Mouse (Mus musculus) hindbrain, postnatal 0 days (tissue): ENCODE data around the gene Eef2k. TPM values are rescaled to one million over a fixed set of nuclear protein-coding genes. Genes with fewer than 3 reads are reported as not detected.

ENCODE experiments used
- ATAC-seq: fragments of 200-750 bp; cut with Nextera tagmentation; 2 replicates; pipeline ENCODE4 v1.8.0; 2017; ENCODE audit warnings: mild to moderate bottlenecking, moderate TSS enrichment, moderate library complexity
- DNase-seq: peaks from one replicate; pipeline ENCODE4 v3.0.0-alpha.2; 2015; ENCODE audit warnings: low spot score
- H3K27ac ChIP-seq: fragments of 300-500 bp; sonication (generic); 2 replicates; pipeline ENCODE4 v1.5.1; 2014; ENCODE audit warnings: mild to moderate bottlenecking
- H3K27me3 ChIP-seq: fragments of 300-500 bp; sonication (generic); 2 replicates; pipeline ENCODE4 v1.6.1; 2014; ENCODE audit warnings: low read length, mixed read lengths; ENCODE audit not compliant: insufficient read depth
- H3K36me3 ChIP-seq: fragments of 300-500 bp; sonication (generic); 2 replicates; pipeline ENCODE4 v1.6.1; 2014; ENCODE audit warnings: low read length, mixed read lengths; ENCODE audit not compliant: insufficient read depth
- H3K4me1 ChIP-seq: fragments of 300-500 bp; sonication (generic); 2 replicates; pipeline ENCODE4 v1.6.1; 2014; ENCODE audit warnings: antibody characterized with exemption, low read length, mixed read lengths; ENCODE audit not compliant: insufficient read depth
- H3K4me2 ChIP-seq: fragments of 300-500 bp; sonication (generic); 2 replicates; pipeline ENCODE4 v1.6.1; 2014; ENCODE audit warnings: low read depth, mild to moderate bottlenecking, low read length, moderate library complexity, mixed read lengths
- H3K4me3 ChIP-seq: fragments of 300-500 bp; sonication (generic); 2 replicates; pipeline ENCODE4 v1.5.1; 2014; ENCODE audit warnings: low read length
- H3K9ac ChIP-seq: fragments of 300-500 bp; sonication (generic); replicated peaks from 2 replicates; pipeline ENCODE4 v1.6.1; 2014; ENCODE audit warnings: mild to moderate bottlenecking, low read length, moderate library complexity, mixed read lengths
- H3K9me3 ChIP-seq: fragments of 300-500 bp; sonication (generic); 2 replicates; pipeline ENCODE4 v1.6.1; 2016; ENCODE audit warnings: low read length, mixed read lengths
- CTCF ChIP-seq: IDR thresholded peaks from 2 replicates; pipeline ENCODE4 v1.5.1; 2016; ENCODE audit warnings: antibody characterized with exemption, control low read depth, low read depth
- WGBS: fragments of 180-500 bp; shearing (Covaris S2); extraction: QIAGEN DNeasy Blood & Tissue Kit; methylation state at CpG from one replicate; pipeline ENCODE4 v1.1.7; 2014; 5-methylcytosine and 5-hydroxymethylcytosine counted together
- polyA plus RNA-seq: library from polyadenylated mRNA; unstranded; fragments of >200 nt; fragmentation: Nextera tagmentation; extraction: Ambion mirVana; gene quantifications from 2 replicates; pipeline ENCODE4 v1.2.1, GENCODE M21; 2015
- total RNA-seq: library from RNA; depleted of rRNA; stranded (reverse); fragments of >200 nt; gene quantifications from 2 replicates; pipeline ENCODE4 v1.2.3, GENCODE M21; 2014

The Eef2k gene
- total and polyA plus RNA-seq, 2 experiments from 2014 or later = 32.1 to 44.6 TPM

GRCm38 (mm10) chr7:120819386-120819785 is 23.2 kb upstream of the Eef2k start:
- no peaks in the 10 kb centered on the region for H3K9me3 ChIP-seq
- H3K36me3 ChIP-seq = no peaks in the 10 kb centered on the region
- no peaks in the 10 kb centered on the region for H3K27me3 ChIP-seq
- no peak for ATAC-seq
- no peak for TF ChIP-seq CTCF
- H3K9ac ChIP-seq = no peak overlapping the region
- H3K4me3 ChIP-seq = no peak overlapping the region
- no peaks in the 10 kb centered on the region for H3K4me1 ChIP-seq
- DNase-seq = no peak
- no peak overlapping the region for H3K4me2 ChIP-seq
- 84% methylated on average over 4 of the region's 4 CpGs for WGBS
- no peak overlapping the region for H3K27ac ChIP-seq

GRCm38 (mm10) chr7:120823248-120823647 is 19.4 kb upstream of the Eef2k start:
- H3K36me3 ChIP-seq = no peaks in the 10 kb centered on the region
- WGBS = 27% methylated on average over 5 of the region's 5 CpGs
- H3K4me2 ChIP-seq = no peak overlapping the region
- no peaks in the 10 kb centered on the region for H3K9me3 ChIP-seq
- DNase-seq (peak; percentile 83), ATAC-seq (peak; percentile 56; the same call in 1 of the 2 replicates)
- peak; percentile 94 for TF ChIP-seq CTCF
- no peak overlapping the region for H3K9ac ChIP-seq
- no peaks in the 10 kb centered on the region for H3K27me3 ChIP-seq
- H3K27ac ChIP-seq = no peak overlapping the region
- H3K4me3 ChIP-seq = no peak overlapping the region
- no peaks in the 10 kb centered on the region for H3K4me1 ChIP-seq

- no peak overlapping the region for H3K4me2 ChIP-seq
- H3K9me3 ChIP-seq = no peaks in the 10 kb centered on the region
- H3K4me1 ChIP-seq = 0 out of 2 replicates have a peak, but pooled peaks cover under 1% of the 10 kb centered on the region
- WGBS = 67% methylated on average over 2 of the region's 2 CpGs
- no peak overlapping the region for H3K27ac ChIP-seq
- no peaks in the 10 kb centered on the region for H3K36me3 ChIP-seq
- ATAC-seq (no peak), DNase-seq (no peak)
- H3K4me3 ChIP-seq = no peak overlapping the region
- no peak overlapping the region for H3K9ac ChIP-seq
- TF ChIP-seq CTCF = no peak
- no peaks in the 10 kb centered on the region for H3K27me3 ChIP-seq
Measured at GRCm38 (mm10) chr7:120825097-120825496, 17.5 kb upstream of the Eef2k start.

DNA sequence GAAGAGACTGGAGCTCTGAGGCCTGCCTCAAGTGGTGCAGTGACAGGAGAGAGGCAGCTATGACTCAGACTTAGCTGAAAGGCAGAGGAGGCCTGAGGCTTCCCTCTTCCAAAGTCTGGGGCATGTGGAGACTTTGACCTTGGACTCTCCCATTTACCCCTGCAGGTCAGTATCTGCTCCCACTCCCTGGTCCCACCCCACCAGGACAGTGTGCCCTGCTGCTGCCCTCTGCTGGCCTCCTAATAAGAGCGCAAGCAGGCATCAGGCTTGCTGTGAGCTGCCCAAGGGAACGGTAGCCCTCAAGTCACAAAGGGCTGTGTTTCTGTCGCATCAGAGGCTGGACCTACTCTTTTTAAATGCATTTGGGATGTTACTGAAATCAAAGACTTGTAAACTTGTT is 16.2 kb upstream of the Eef2k start:
- H3K4me1 ChIP-seq = 0 out of 2 replicates have a peak, but pooled peaks cover 4% of the 10 kb centered on the region
- no peak overlapping the region for H3K4me3 ChIP-seq
- no peaks in the 10 kb centered on the region for H3K9me3 ChIP-seq
- peak; percentile 76 for TF ChIP-seq CTCF
- H3K4me2 ChIP-seq = no peak overlapping the region
- ATAC-seq = no peak
- no peak overlapping the region for H3K27ac ChIP-seq
- H3K9ac ChIP-seq = no peak overlapping the region
- H3K27me3 ChIP-seq = no peaks in the 10 kb centered on the region
- DNase-seq = peak; percentile 46
- no peaks in the 10 kb centered on the region for H3K36me3 ChIP-seq
- WGBS = 14% methylated on average over 3 of the region's 3 CpGs

- peak; percentile 41; the same call in 1 of the 2 replicates for ATAC-seq
- no peaks in the 10 kb centered on the region for H3K27me3 ChIP-seq
- H3K4me2 ChIP-seq = peak overlapping the region; percentile 77
- H3K4me3 ChIP-seq = peak overlapping the region; percentile 44
- H3K9ac ChIP-seq = peak overlapping the region; percentile 51
- H3K27ac ChIP-seq = peak overlapping the region; percentile 65
- H3K36me3 ChIP-seq = no peaks in the 10 kb centered on the region
- 0 out of 2 replicates have a peak, but pooled peaks cover 4% of the 10 kb centered on the region for H3K4me1 ChIP-seq
- DNase-seq = peak; percentile 56
- 2% methylated on average over 45 of the region's 46 CpGs for WGBS
- no peak for TF ChIP-seq CTCF
- H3K9me3 ChIP-seq = no peaks in the 10 kb centered on the region
Measured at GRCm38 (mm10) chr7:120830431-120831381, 11.9 kb upstream of the Eef2k start.

GRCm38 (mm10) chr7:120834426-120834825 is 8.2 kb upstream of the Eef2k start:
- WGBS = 39% methylated on average over 6 of the region's 6 CpGs
- Histone ChIP-seq H3K36me3 (no peaks in the 10 kb centered on the region), H3K9ac (peak overlapping the region; percentile 46; the same call in 1 of the 2 replicates), H3K4me2 (peak overlapping the region; percentile 63), H3K4me3 (peak overlapping the region; percentile 49), H3K27me3 (no peaks in the 10 kb centered on the region), H3K9me3 (no peaks in the 10 kb centered on the region), H3K27ac (peak overlapping the region; percentile 76; the same call in 1 of the 2 replicates), H3K4me1 (0 out of 2 replicates have a peak, but pooled peaks cover 4% of the 10 kb centered on the region)
- no peak for ATAC-seq
- no peak for DNase-seq
- no peak for TF ChIP-seq CTCF
